Mouse (Mus musculus) MEL (cell line): ENCODE results near the gene Itsn1. TPM values are rescaled to one million over a fixed set of nuclear protein-coding genes. Genes with fewer than 3 reads are reported as not detected.

Experiments
- DNase-seq: peaks from one replicate; pipeline ENCODE4 v3.0.0; 2011; ENCODE audit warnings: low read depth, low spot score
- H3K27ac ChIP-seq: 2 replicates; pipeline ENCODE4 v1.5.1; 2012; ENCODE audit warnings: low read depth, mild to moderate bottlenecking, control low read depth, low read length, moderate library complexity; ENCODE audit not compliant: control insufficient read depth
- H3K27me3 ChIP-seq, 2 experiments: fragments of 150-350 bp in 1 of 2; sonication (generic) in 1 of 2; 2 replicates each; pipeline ENCODE4 v1.6.1; 2012; ENCODE audit warnings: low read length in 2 of 2, mild to moderate bottlenecking in 2 of 2, improper control_type of control experiment in 1 of 2, moderate library complexity in 1 of 2; ENCODE audit not compliant: insufficient read depth in 2 of 2, control insufficient read depth in 1 of 2
- H3K36me3 ChIP-seq, 2 experiments: 2 replicates each; pipeline ENCODE4 v1.6.1; 2012 to 2014; ENCODE audit warnings: low read length in 2 of 2, improper control_type of control experiment in 1 of 2, inconsistent platforms in 1 of 2, mild to moderate bottlenecking in 1 of 2; ENCODE audit not compliant: insufficient read depth in 2 of 2, control insufficient read depth in 1 of 2
- H3K4me1 ChIP-seq, 2 experiments: fragments of 150-350 bp in 1 of 2; sonication (generic) in 1 of 2; 2 replicates each; pipeline ENCODE4 v1.6.1; 2012; ENCODE audit warnings: low read length in 2 of 2, improper control_type of control experiment in 1 of 2, mild to moderate bottlenecking in 1 of 2; ENCODE audit not compliant: insufficient read depth in 2 of 2, control insufficient read depth in 1 of 2
- H3K4me3 ChIP-seq, 2 experiments: fragments of 150-350 bp in 1 of 2; sonication (generic) in 1 of 2; 2 replicates each; pipeline ENCODE4 v1.5.1; 2012; ENCODE audit warnings: low read depth in 2 of 2, low read length in 2 of 2, mild to moderate bottlenecking in 2 of 2, moderate library complexity in 2 of 2, control low read depth in 1 of 2, improper control_type of control experiment in 1 of 2; ENCODE audit not compliant: control insufficient read depth in 1 of 2, insufficient read depth in 1 of 2
- H3K79me2 ChIP-seq: 2 replicates; pipeline ENCODE4 v1.6.1; 2012; ENCODE audit warnings: mild to moderate bottlenecking, low read length, moderate library complexity; ENCODE audit not compliant: control insufficient read depth, poor library complexity, insufficient read depth
- H3K9ac ChIP-seq: 2 replicates; pipeline ENCODE4 v1.6.1; 2012; ENCODE audit warnings: low read depth, mild to moderate bottlenecking, control low read depth, low read length, moderate library complexity; ENCODE audit not compliant: control insufficient read depth, poor library complexity, severe bottlenecking
- H3K9me3 ChIP-seq: fragments of 150-350 bp; sonication (generic); replicated peaks from 2 replicates; pipeline ENCODE4 v1.6.1; 2012; ENCODE audit warnings: mild to moderate bottlenecking, low read length, improper control_type of control experiment, moderate library complexity; ENCODE audit not compliant: insufficient read depth
- BHLHE40 ChIP-seq: IDR thresholded peaks from 2 replicates; pipeline ENCODE4 v1.6.1; 2012; ENCODE audit warnings: low read depth, mild to moderate bottlenecking, inconsistent platforms, low read length, improper control_type of control experiment, borderline replicate concordance
- CHD1 ChIP-seq: IDR thresholded peaks from 2 replicates; pipeline ENCODE4 v1.6.1; 2012; ENCODE audit warnings: low read depth, mild to moderate bottlenecking, inconsistent platforms, low read length, improper control_type of control experiment
- EP300 ChIP-seq, 2 experiments: IDR thresholded peaks; 2 replicates each; pipeline ENCODE4 v1.6.1; 2011; ENCODE audit warnings: improper control_type of control experiment in 2 of 2, low read length in 2 of 2, low read depth in 1 of 2, mild to moderate bottlenecking in 1 of 2
- ETS1 ChIP-seq: IDR thresholded peaks from 2 replicates; pipeline ENCODE4 v1.6.1; 2012; ENCODE audit warnings: low read depth, mild to moderate bottlenecking, inconsistent platforms, low read length, improper control_type of control experiment, moderate library complexity
- GATA1 ChIP-seq: IDR thresholded peaks from 2 replicates; pipeline ENCODE4 v1.6.1; 2011; ENCODE audit warnings: low read depth, low read length, improper control_type of control experiment
- JUND ChIP-seq: IDR thresholded peaks from 2 replicates; pipeline ENCODE4 v1.6.1; 2011; ENCODE audit warnings: low read depth, mild to moderate bottlenecking, improper control_type of control experiment, low read length
- MAFK ChIP-seq: IDR thresholded peaks from 2 replicates; pipeline ENCODE4 v1.6.1; 2011; ENCODE audit warnings: low read depth, mild to moderate bottlenecking, low read length, improper control_type of control experiment, borderline replicate concordance
- MAX ChIP-seq: IDR thresholded peaks from 2 replicates; pipeline ENCODE4 v1.6.1; 2011; ENCODE audit warnings: low read length, improper control_type of control experiment
- MXI1 ChIP-seq: IDR thresholded peaks from 2 replicates; pipeline ENCODE4 v1.6.1; 2011; ENCODE audit warnings: mild to moderate bottlenecking, low read depth, low read length, improper control_type of control experiment
- MYB ChIP-seq: IDR thresholded peaks from 2 replicates; pipeline ENCODE4 v1.6.1; 2011; ENCODE audit warnings: mild to moderate bottlenecking, low read depth, low read length, improper control_type of control experiment
- MYC ChIP-seq: IDR thresholded peaks from 2 replicates; pipeline ENCODE4 v1.6.1; 2011; ENCODE audit warnings: low read depth, mild to moderate bottlenecking, low read length, improper control_type of control experiment, moderate library complexity
- NELFE ChIP-seq: IDR thresholded peaks from 2 replicates; pipeline ENCODE4 v1.6.1; 2011; ENCODE audit warnings: low read depth, low read length, improper control_type of control experiment
- NRF1 ChIP-seq: IDR thresholded peaks from 2 replicates; pipeline ENCODE4 v1.6.1; 2014; ENCODE audit warnings: low read depth, mild to moderate bottlenecking, inconsistent platforms, low read length, improper control_type of control experiment, moderate library complexity; ENCODE audit not compliant: poor library complexity, insufficient read depth, severe bottlenecking
- POLR2A ChIP-seq, 2 experiments: IDR thresholded peaks; 2 replicates each; pipeline ENCODE4 v1.6.1; 2011 to 2012; ENCODE audit warnings: low read length in 2 of 2, mild to moderate bottlenecking in 2 of 2, control low read depth in 1 of 2, improper control_type of control experiment in 1 of 2, low read depth in 1 of 2, moderate library complexity in 1 of 2; ENCODE audit not compliant: control insufficient read depth in 1 of 2, insufficient read depth in 1 of 2, poor library complexity in 1 of 2
- POLR2AphosphoS5 ChIP-seq: IDR thresholded peaks from 2 replicates; pipeline ENCODE4 v1.6.1; 2012; ENCODE audit warnings: low read depth, borderline replicate concordance, mild to moderate bottlenecking, inconsistent platforms, low read length, moderate library complexity, mixed read lengths
- RAD21 ChIP-seq: IDR thresholded peaks from 2 replicates; pipeline ENCODE4 v1.6.1; 2011; ENCODE audit warnings: mild to moderate bottlenecking, low read depth, low read length, improper control_type of control experiment
- RCOR1 ChIP-seq: IDR thresholded peaks from 2 replicates; pipeline ENCODE4 v1.6.1; 2012; ENCODE audit warnings: low read depth, mild to moderate bottlenecking, inconsistent platforms, low read length, improper control_type of control experiment
- SIN3A ChIP-seq: IDR thresholded peaks from 2 replicates; pipeline ENCODE4 v1.6.1; 2012; ENCODE audit warnings: low read length, improper control_type of control experiment, inconsistent platforms
- TAL1 ChIP-seq: IDR thresholded peaks from 2 replicates; pipeline ENCODE4 v1.6.1; 2012; ENCODE audit warnings: mild to moderate bottlenecking, inconsistent platforms, low read length, moderate library complexity, mixed read lengths
- TBP ChIP-seq: IDR thresholded peaks from 2 replicates; pipeline ENCODE4 v1.8.0; 2011; ENCODE audit warnings: low read depth, low read length, improper control_type of control experiment
- TCF12 ChIP-seq: IDR thresholded peaks from 2 replicates; pipeline ENCODE4 v1.6.1; 2014; ENCODE audit warnings: low read depth, mild to moderate bottlenecking, inconsistent platforms, low read length, improper control_type of control experiment, moderate library complexity
- USF2 ChIP-seq, 2 experiments: IDR thresholded peaks; 2 replicates each; pipeline ENCODE4 v1.6.1; 2011 to 2012; ENCODE audit warnings: improper control_type of control experiment in 2 of 2, low read length in 2 of 2, borderline replicate concordance in 1 of 2, inconsistent platforms in 1 of 2, low read depth in 1 of 2, mild to moderate bottlenecking in 1 of 2; ENCODE audit not compliant: insufficient read depth in 1 of 2
- ZMIZ1 ChIP-seq: IDR thresholded peaks from 2 replicates; pipeline ENCODE4 v1.6.1; 2012; ENCODE audit warnings: low read depth, mild to moderate bottlenecking, inconsistent platforms, low read length, improper control_type of control experiment, moderate library complexity
- polyA plus RNA-seq, 2 experiments: library from polyadenylated mRNA; stranded (reverse) in 1 of 2; unstranded in 1 of 2; fragments of >175 nt in 1 of 2; fragments of >200 nt in 1 of 2; gene quantifications; 2 replicates each; pipeline versions ENCODE4 v1.2.1 to v1.2.4; 2012; ENCODE audit warnings: low replicate concordance in 2 of 2, low read depth in 1 of 2; ENCODE audit not compliant: insufficient read length in 2 of 2, insufficient read depth in 1 of 2, missing spikeins in 1 of 2
- total RNA-seq: library from RNA; depleted of rRNA; stranded (reverse); fragments of 300-350 nt; gene quantifications from 2 replicates; pipeline ENCODE4 v1.2.3, GENCODE M21; 2012

Gene Itsn1
- total and polyA plus RNA-seq, 3 experiments = 14.7 to 36.5 TPM; not detected in 1

DNA sequence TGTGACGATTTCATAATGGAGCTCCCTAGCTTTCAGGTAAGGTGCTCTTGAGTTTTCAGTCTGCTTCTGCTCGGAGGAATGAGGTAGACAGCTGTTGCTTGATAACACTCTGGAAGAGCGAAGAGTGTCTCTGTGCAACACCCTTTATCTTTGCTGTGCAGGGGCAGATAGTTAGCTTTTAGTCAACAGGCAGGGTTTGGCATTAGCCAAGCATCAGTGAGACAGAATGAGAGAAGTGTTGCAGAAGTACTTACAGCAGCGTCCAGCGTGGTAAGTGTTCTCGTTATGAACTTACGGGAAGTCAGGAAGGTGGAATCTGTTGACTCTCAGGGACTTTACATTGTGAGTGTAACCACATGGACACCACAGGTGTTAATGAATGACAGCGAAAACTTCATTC, 75.3 kb downstream of the Itsn1 start:
- H3K4me3 ChIP-seq = peak overlapping the region; percentile 22
- peak; percentile 41 for TF ChIP-seq BHLHE40
- TF ChIP-seq ETS1 = peak; percentile 95
- TF ChIP-seq SIN3A = peak; percentile 84
- no peak for TF ChIP-seq MAX
- peak; percentile 83; the same call in 1 of the 2 replicates for TF ChIP-seq MYC
- peak; percentile 84 for TF ChIP-seq MXI1
- TF ChIP-seq RCOR1 = peak; percentile 84
- peak; percentile 98 for TF ChIP-seq TAL1
- TF ChIP-seq EP300 (IDR thresholded peaks at IDR 0.05; ENCODE audit: low read depth in 1 of 2, low read length in 2 of 2) = peak; percentile 97 to 98
- peak; percentile 98 for TF ChIP-seq TCF12
- TF ChIP-seq ZMIZ1 = no peak
- TF ChIP-seq NELFE = no peak
- peak in 1 of 2 experiments; percentile 41; a peak in 1 of 4 replicates for TF ChIP-seq POLR2A (IDR thresholded peaks at IDR 0.05; ENCODE audit: control insufficient read depth in 1 of 2, insufficient read depth in 1 of 2, low read depth in 1 of 2, low read length in 2 of 2, poor library complexity in 1 of 2)
- TF ChIP-seq GATA1 = peak; percentile 100
- TF ChIP-seq TBP = peak; percentile 68; the same call in 1 of the 2 replicates
- TF ChIP-seq CHD1 = no peak
- TF ChIP-seq, all 39 proteins: peak for 12

DNA sequence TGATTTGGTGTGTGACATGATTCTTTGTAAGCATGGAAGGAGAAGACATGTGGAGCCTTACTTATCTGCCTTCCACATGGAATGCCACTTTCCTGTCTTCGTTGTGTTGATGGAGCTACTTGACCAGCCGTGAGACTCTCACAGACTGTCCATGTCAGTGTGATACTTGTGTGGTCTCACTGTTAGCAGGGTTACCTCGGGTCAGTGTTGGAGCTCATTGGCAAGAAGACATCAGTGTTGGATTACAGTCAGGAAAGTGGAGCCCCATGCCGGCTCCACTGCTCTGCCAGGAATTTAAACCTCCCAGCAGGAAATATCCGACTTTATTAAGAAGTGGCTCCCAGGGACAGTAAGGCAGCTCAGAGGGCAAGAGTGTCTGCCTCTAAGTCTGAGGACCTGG, 75.8 kb downstream of the Itsn1 start:
- Histone ChIP-seq H3K27ac (peak overlapping the region; percentile 80), H3K36me3 (peaks cover 0 to 20% of the 10 kb centered on the region in 2 experiments; a peak in 2 of 4 replicates), H3K27me3 (no peaks in the 10 kb centered on the region), H3K4me3 (peak overlapping the region; percentile 22), H3K79me2 (no peaks in the 10 kb centered on the region), H3K4me1 (peaks cover 9 to 28% of the 10 kb centered on the region in 2 experiments), H3K9ac (peak overlapping the region; percentile 27), H3K9me3 (no peaks in the 10 kb centered on the region)
- DNase-seq = no peak
- no peak for TF ChIP-seq JUND
- no peak for TF ChIP-seq MAFK
- no peak for TF ChIP-seq MYB
- TF ChIP-seq RAD21 = no peak
- no peak for TF ChIP-seq POLR2AphosphoS5
- TF ChIP-seq NRF1 = no peak
- no peak for TF ChIP-seq USF2 (IDR thresholded peaks at IDR 0.05; ENCODE audit: borderline replicate concordance in 1 of 2, insufficient read depth in 1 of 2, low read depth in 1 of 2, low read length in 2 of 2)
- TF ChIP-seq, all 39 proteins: peak for 0

More for the DNA sequence above, 75.3 kb downstream of the Itsn1 start:
- Histone ChIP-seq H3K27me3 (no peaks in the 10 kb centered on the region), H3K79me2 (no peaks in the 10 kb centered on the region), H3K36me3 (peaks cover 0 to 20% of the 10 kb centered on the region in 2 experiments; a peak in 2 of 4 replicates), H3K9me3 (no peaks in the 10 kb centered on the region), H3K9ac (peak overlapping the region; percentile 27), H3K4me1 (peaks cover 9 to 28% of the 10 kb centered on the region in 2 experiments), H3K27ac (peak overlapping the region; percentile 80)
- peak; percentile 94 for DNase-seq
